Mouse (Mus musculus): ENCODE measurements around the gene U90926.

Gene U90926

GRCm38 (mm10) chr5:92215308-92215707 lies at the start of gene U90926:
Gene U90926 (minus strand): TSS chr5:92215408.
- DNase-seq (ENCODE audit: low read depth in 2 of 2, low spot score in 2 of 2) = no peak

- DNase-seq (ENCODE audit: low read depth in 2 of 2, low spot score in 2 of 2) = no peak
Observed at GRCm38 (mm10) chr5:92263761-92264359, 48.7 kb upstream of the U90926 start.

GRCm38 (mm10) chr5:92262646-92263045 lies 47.4 kb upstream of the U90926 start:
- no peak for DNase-seq (ENCODE audit: low read depth in 2 of 2, low spot score in 2 of 2)

- DNase-seq (ENCODE audit: low read depth in 2 of 2, low spot score in 2 of 2) = no peak
Observed at GRCm38 (mm10) chr5:92256218-92256617, 41.0 kb upstream of the U90926 start, which contains the start of gene Ppef2. Gene Ppef2 (minus strand): TSS chr5:92256278.

- DNase-seq (ENCODE audit: low read depth in 2 of 2, low spot score in 2 of 2) = no peak
Observed at GRCm38 (mm10) chr5:92254476-92254875, 39.3 kb upstream of the U90926 start.

- DNase-seq (ENCODE audit: low read depth in 2 of 2, low spot score in 2 of 2) = no peak
Observed at GRCm38 (mm10) chr5:92252797-92253343, 37.7 kb upstream of the U90926 start.

- DNase-seq (ENCODE audit: low read depth in 2 of 2, low spot score in 2 of 2) = no peak
Observed at GRCm38 (mm10) chr5:92252031-92252430, 36.8 kb upstream of the U90926 start.

GRCm38 (mm10) chr5:92248614-92249013 lies 33.4 kb upstream of the U90926 start:
- DNase-seq (ENCODE audit: low read depth in 2 of 2, low spot score in 2 of 2) = no peak

GRCm38 (mm10) chr5:92245483-92245882 lies 30.3 kb upstream of the U90926 start:
- DNase-seq (ENCODE audit: low read depth in 2 of 2, low spot score in 2 of 2) = peak; percentile 25 to 48

GRCm38 (mm10) chr5:92244900-92245299 lies 29.7 kb upstream of the U90926 start:
- DNase-seq (ENCODE audit: low read depth in 2 of 2, low spot score in 2 of 2) = no peak

GRCm38 (mm10) chr5:92240769-92241168 lies 25.6 kb upstream of the U90926 start:
- no peak for DNase-seq (ENCODE audit: low read depth in 2 of 2, low spot score in 2 of 2)

- peak; percentile 11 to 32 for DNase-seq (ENCODE audit: low read depth in 2 of 2, low spot score in 2 of 2)
Observed at GRCm38 (mm10) chr5:92239333-92240232, 24.4 kb upstream of the U90926 start.

- DNase-seq (ENCODE audit: low read depth in 2 of 2, low spot score in 2 of 2) = peak in 1 of 2 experiments; percentile 2
Observed at GRCm38 (mm10) chr5:92234939-92235557, 19.8 kb upstream of the U90926 start.

- DNase-seq (ENCODE audit: low read depth in 2 of 2, low spot score in 2 of 2) = no peak
Observed at GRCm38 (mm10) chr5:92233366-92233765, 18.2 kb upstream of the U90926 start.

GRCm38 (mm10) chr5:92231836-92232235 lies 16.6 kb upstream of the U90926 start:
- DNase-seq (ENCODE audit: low read depth in 2 of 2, low spot score in 2 of 2) = no peak

GRCm38 (mm10) chr5:92230306-92230705 lies 15.1 kb upstream of the U90926 start:
- DNase-seq (ENCODE audit: low read depth in 2 of 2, low spot score in 2 of 2) = no peak

GRCm38 (mm10) chr5:92229514-92229913 lies 14.3 kb upstream of the U90926 start:
- no peak for DNase-seq (ENCODE audit: low read depth in 2 of 2, low spot score in 2 of 2)

GRCm38 (mm10) chr5:92228776-92229175 lies 13.6 kb upstream of the U90926 start:
- DNase-seq (ENCODE audit: low read depth in 2 of 2, low spot score in 2 of 2) = no peak

- no peak for DNase-seq (ENCODE audit: low read depth in 2 of 2, low spot score in 2 of 2)
Observed at GRCm38 (mm10) chr5:92227782-92228181, 12.6 kb upstream of the U90926 start.

- no peak for DNase-seq (ENCODE audit: low read depth in 2 of 2, low spot score in 2 of 2)
Observed at GRCm38 (mm10) chr5:92220287-92220902, 5.2 kb upstream of the U90926 start.

GRCm38 (mm10) chr5:92219826-92220225 lies 4.6 kb upstream of the U90926 start:
- DNase-seq (ENCODE audit: low read depth in 2 of 2, low spot score in 2 of 2) = no peak
